Mouse (Mus musculus) c-Kit-negative CD71-positive TER-119-positive erythroid progenitor cells, embryonic 14.5 days (primary cell): ENCODE results near the gene Lamp2.
"Not testable (repeated sequence)": the region's sequence is repeated elsewhere in the genome, so short reads cannot be mapped to it uniquely, and the experiment has no call there.

Experiments
- DNase-seq: peaks from one replicate; pipeline ENCODE4 v3.0.0-alpha.2; 2013; ENCODE audit warnings: low read depth, low spot score

Lamp2 gene

GRCm38 (mm10) chrX:38455890-38456634 lies at the start of gene Lamp2:
Gene Lamp2, minus strand, starts transcription at chrX:38456454.
- DNase-seq = peak; percentile 65

- no peak for DNase-seq
Observed at GRCm38 (mm10) chrX:38504846-38505245, 48.6 kb upstream of the Lamp2 start.

- not testable (repeated sequence) for DNase-seq
Observed at GRCm38 (mm10) chrX:38502182-38502581, 45.9 kb upstream of the Lamp2 start.

GRCm38 (mm10) chrX:38485464-38485863 lies 29.2 kb upstream of the Lamp2 start:
- DNase-seq = not testable (repeated sequence)

GRCm38 (mm10) chrX:38478583-38478982 lies 22.3 kb upstream of the Lamp2 start:
- DNase-seq = no peak

GRCm38 (mm10) chrX:38473537-38474299 lies 17.5 kb upstream of the Lamp2 start:
- peak; percentile 59 for DNase-seq

GRCm38 (mm10) chrX:38473164-38473536 lies 16.9 kb upstream of the Lamp2 start:
- DNase-seq = no peak

- DNase-seq = no peak
Observed at GRCm38 (mm10) chrX:38466236-38466635, 10.0 kb upstream of the Lamp2 start.

GRCm38 (mm10) chrX:38463160-38463559 lies 6.9 kb upstream of the Lamp2 start:
- DNase-seq = no peak

- DNase-seq = no peak
Observed at GRCm38 (mm10) chrX:38462101-38462500, 5.8 kb upstream of the Lamp2 start.

- DNase-seq = no peak
Observed at GRCm38 (mm10) chrX:38460887-38461286, 4.6 kb upstream of the Lamp2 start.

- no peak for DNase-seq
Observed at GRCm38 (mm10) chrX:38459076-38459475, 2.8 kb upstream of the Lamp2 start.

- no peak for DNase-seq
Observed at GRCm38 (mm10) chrX:38456635-38457006, 367 bp upstream of the Lamp2 start.

GRCm38 (mm10) chrX:38455474-38455873 lies 780 bp downstream of the Lamp2 start:
- DNase-seq = no peak

GRCm38 (mm10) chrX:38454900-38455299 lies 1.4 kb downstream of the Lamp2 start:
- DNase-seq = no peak

- no peak for DNase-seq
Observed at GRCm38 (mm10) chrX:38453924-38454323, 2.3 kb downstream of the Lamp2 start.

- DNase-seq = no peak
Observed at GRCm38 (mm10) chrX:38450476-38450875, 5.8 kb downstream of the Lamp2 start.

GRCm38 (mm10) chrX:38445705-38446104 lies 10.5 kb downstream of the Lamp2 start:
- no peak for DNase-seq

GRCm38 (mm10) chrX:38442425-38442824 lies 13.8 kb downstream of the Lamp2 start:
- no peak for DNase-seq

- no peak for DNase-seq
Observed at GRCm38 (mm10) chrX:38439629-38440028, 16.6 kb downstream of the Lamp2 start.

GRCm38 (mm10) chrX:38438147-38438791 lies 18.0 kb downstream of the Lamp2 start:
- peak; percentile 24 for DNase-seq

GRCm38 (mm10) chrX:38429455-38429854 lies 26.8 kb downstream of the Lamp2 start:
- DNase-seq = no peak
